Mouse (Mus musculus): ENCODE results near the gene Map4. TPM values are rescaled to one million over a fixed set of nuclear protein-coding genes. Genes with fewer than 3 reads are reported as not detected.

Map4 gene
- polyA plus RNA-seq, 1 experiment from 2014 or later = 64.9 TPM

DNA sequence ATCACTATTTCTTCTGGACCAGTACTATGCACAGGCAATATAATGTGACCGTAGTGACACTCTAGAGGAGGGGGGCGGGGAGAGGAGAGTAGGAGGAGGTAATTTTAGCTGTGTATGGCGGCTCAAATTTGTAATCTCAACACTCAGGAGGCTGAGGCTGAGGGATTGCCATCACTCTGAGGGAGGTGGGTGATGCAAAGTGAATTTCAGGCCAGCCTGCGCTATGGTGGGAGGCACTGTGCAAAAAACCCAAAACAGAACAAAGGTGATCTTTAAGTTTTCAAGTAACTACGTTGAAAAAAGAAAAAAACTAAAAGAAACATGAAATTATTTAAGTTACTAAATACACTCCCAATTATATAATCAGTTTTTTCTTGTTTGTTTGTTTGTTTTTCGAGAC, 508 bp upstream of the Map4 start:
- H3K36me3 ChIP-seq (ENCODE audit: control insufficient read depth, insufficient read depth, low read length) = no peaks in the 10 kb centered on the region
- H3K9ac ChIP-seq (ENCODE audit: low read depth, low read length) = peak overlapping the region; percentile 90; the same call in 1 of the 2 replicates
- H3K4me1 ChIP-seq (ENCODE audit: control insufficient read depth, insufficient read depth, low read length) = peaks cover 9% of the 10 kb centered on the region; the same call in 1 of the 2 replicates
- H3K4me3 ChIP-seq (ENCODE audit: low read depth, low read length) = peak overlapping the region; percentile 69
- peak overlapping the region; percentile 95 for H3K27ac ChIP-seq (ENCODE audit: low read depth, low read length)
- no peaks in the 10 kb centered on the region for H3K27me3 ChIP-seq (ENCODE audit: control insufficient read depth, insufficient read depth, low read length)
- H3K4me2 ChIP-seq = peak overlapping the region; percentile 78
- H3K9me3 ChIP-seq (replicated peaks; ENCODE audit: control insufficient read depth, low read length) = no peaks in the 10 kb centered on the region
- no peak for ATAC-seq (replicated peaks; ENCODE audit: insufficient number of reproducible peaks, low FRiP score, low TSS enrichment)
- WGBS (ENCODE audit: insufficient replicate concordance) = 66% methylated on average over 6 of the region's 6 CpGs

DNA sequence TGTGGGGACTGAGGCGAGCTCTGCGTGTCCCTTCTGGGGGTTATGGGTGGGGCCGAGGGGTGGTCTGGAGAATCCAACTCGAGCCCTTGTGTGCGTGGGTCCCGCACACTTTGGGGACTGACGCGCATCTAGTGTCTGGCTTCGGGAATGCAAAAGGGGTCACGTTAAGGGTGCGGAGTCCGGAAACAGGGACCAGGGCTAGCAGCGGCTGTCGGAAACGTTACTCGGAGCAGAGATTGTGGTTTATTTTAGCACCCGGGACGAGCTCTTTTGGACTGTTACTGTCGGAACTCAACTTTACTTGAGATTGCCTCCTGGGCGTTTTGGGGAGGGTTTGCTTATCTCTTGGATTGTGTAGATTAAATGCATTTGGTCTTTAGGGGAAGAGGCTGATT, 1.1 kb downstream of the Map4 start:
- no peak for ATAC-seq (replicated peaks; ENCODE audit: insufficient number of reproducible peaks, low FRiP score, low TSS enrichment)
- peak overlapping the region; percentile 95 for H3K27ac ChIP-seq (ENCODE audit: low read depth, low read length)
- H3K9ac ChIP-seq (ENCODE audit: low read depth, low read length) = peak overlapping the region; percentile 90
- peaks cover 9% of the 10 kb centered on the region; the same call in 1 of the 2 replicates for H3K4me1 ChIP-seq (ENCODE audit: control insufficient read depth, insufficient read depth, low read length)
- H3K27me3 ChIP-seq (ENCODE audit: control insufficient read depth, insufficient read depth, low read length) = no peaks in the 10 kb centered on the region
- peak overlapping the region; percentile 78 for H3K4me2 ChIP-seq
- no peaks in the 10 kb centered on the region for H3K36me3 ChIP-seq (ENCODE audit: control insufficient read depth, insufficient read depth, low read length)
- H3K4me3 ChIP-seq (ENCODE audit: low read depth, low read length) = peak overlapping the region; percentile 69
- H3K9me3 ChIP-seq (replicated peaks; ENCODE audit: control insufficient read depth, low read length) = no peaks in the 10 kb centered on the region
- WGBS (ENCODE audit: insufficient replicate concordance) = under 1% methylated on average over 20 of the region's 20 CpGs

- H3K27ac ChIP-seq (ENCODE audit: low read depth, low read length) = peak overlapping the region; percentile 95
- 2% methylated on average over 12 of the region's 12 CpGs for WGBS (ENCODE audit: insufficient replicate concordance)
- no peak for ATAC-seq (replicated peaks; ENCODE audit: insufficient number of reproducible peaks, low FRiP score, low TSS enrichment)
- H3K4me3 ChIP-seq (ENCODE audit: low read depth, low read length) = peak overlapping the region; percentile 69
- peak overlapping the region; percentile 90 for H3K9ac ChIP-seq (ENCODE audit: low read depth, low read length)
- H3K27me3 ChIP-seq (ENCODE audit: control insufficient read depth, insufficient read depth, low read length) = no peaks in the 10 kb centered on the region
- peak overlapping the region; percentile 78 for H3K4me2 ChIP-seq
- H3K9me3 ChIP-seq (replicated peaks; ENCODE audit: control insufficient read depth, low read length) = no peaks in the 10 kb centered on the region
- no peaks in the 10 kb centered on the region for H3K36me3 ChIP-seq (ENCODE audit: control insufficient read depth, insufficient read depth, low read length)
- H3K4me1 ChIP-seq (ENCODE audit: control insufficient read depth, insufficient read depth, low read length) = peaks cover 9% of the 10 kb centered on the region; the same call in 1 of the 2 replicates
Measured at GRCm38 (mm10) chr9:109932756-109933375, 1.6 kb downstream of the Map4 start.

DNA sequence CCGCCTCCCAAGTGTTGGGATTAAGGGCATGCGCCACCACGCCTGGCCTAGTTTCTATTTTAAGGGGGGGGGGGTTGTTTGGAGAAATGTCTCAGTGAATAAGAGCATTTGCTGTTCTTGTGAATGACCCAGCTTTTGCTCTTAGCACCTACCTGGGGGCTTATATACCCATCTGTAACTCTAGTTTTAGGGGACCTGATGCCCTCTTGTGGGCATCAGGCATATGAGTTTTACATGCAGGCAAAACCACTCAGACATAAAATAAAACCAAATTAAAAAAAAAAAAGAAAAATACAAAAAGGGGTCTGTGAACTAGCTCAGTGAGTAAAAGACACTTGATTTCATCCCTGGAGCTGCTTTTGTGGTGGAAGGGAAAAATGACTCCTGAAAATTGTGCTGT, 8.1 kb downstream of the Map4 start:
- Histone ChIP-seq H3K27ac (ENCODE audit: low read depth, low read length) (no peak overlapping the region), H3K9me3 (replicated peaks; ENCODE audit: control insufficient read depth, low read length) (no peaks in the 10 kb centered on the region), H3K4me2 (no peak overlapping the region), H3K4me3 (ENCODE audit: low read depth, low read length) (no peak overlapping the region), H3K4me1 (ENCODE audit: control insufficient read depth, insufficient read depth, low read length) (no peaks in the 10 kb centered on the region), H3K9ac (ENCODE audit: low read depth, low read length) (no peak overlapping the region), H3K36me3 (ENCODE audit: control insufficient read depth, insufficient read depth, low read length) (no peaks in the 10 kb centered on the region), H3K27me3 (ENCODE audit: control insufficient read depth, insufficient read depth, low read length) (no peaks in the 10 kb centered on the region)
- no peak for ATAC-seq (replicated peaks; ENCODE audit: insufficient number of reproducible peaks, low FRiP score, low TSS enrichment)
- 88% methylated on average over 3 of the region's 3 CpGs for WGBS (ENCODE audit: insufficient replicate concordance)

DNA sequence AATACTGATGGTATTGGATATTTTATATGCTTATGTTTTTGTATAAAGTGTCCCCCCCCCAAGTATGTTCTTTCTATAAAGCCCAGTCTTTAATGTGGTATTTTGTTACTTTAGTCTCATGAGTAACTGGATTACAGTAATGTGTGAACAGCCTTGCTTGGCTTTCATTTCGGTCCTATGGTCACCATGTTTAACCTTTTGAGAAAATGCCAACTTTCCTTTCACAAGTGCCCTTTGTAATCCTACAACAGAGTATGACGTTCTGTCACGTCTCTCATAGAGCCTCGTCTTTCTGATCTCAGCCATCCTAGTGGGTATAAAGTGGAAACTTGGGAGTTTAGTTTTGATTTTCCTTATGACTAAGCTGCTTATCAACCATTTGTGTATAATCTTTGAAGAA, 11.5 kb downstream of the Map4 start:
- no peaks in the 10 kb centered on the region for H3K9me3 ChIP-seq (replicated peaks; ENCODE audit: control insufficient read depth, low read length)
- 84% methylated on average over 4 of the region's 4 CpGs for WGBS (ENCODE audit: insufficient replicate concordance)
- no peak overlapping the region for H3K9ac ChIP-seq (ENCODE audit: low read depth, low read length)
- H3K27me3 ChIP-seq (ENCODE audit: control insufficient read depth, insufficient read depth, low read length) = no peaks in the 10 kb centered on the region
- ATAC-seq (replicated peaks; ENCODE audit: insufficient number of reproducible peaks, low FRiP score, low TSS enrichment) = no peak
- H3K27ac ChIP-seq (ENCODE audit: low read depth, low read length) = no peak overlapping the region
- H3K4me2 ChIP-seq = no peak overlapping the region
- no peak overlapping the region for H3K4me3 ChIP-seq (ENCODE audit: low read depth, low read length)
- H3K36me3 ChIP-seq (ENCODE audit: control insufficient read depth, insufficient read depth, low read length) = no peaks in the 10 kb centered on the region
- no peaks in the 10 kb centered on the region for H3K4me1 ChIP-seq (ENCODE audit: control insufficient read depth, insufficient read depth, low read length)

- ATAC-seq (replicated peaks; ENCODE audit: insufficient number of reproducible peaks, low FRiP score, low TSS enrichment) = no peak
- Histone ChIP-seq H3K36me3 (ENCODE audit: control insufficient read depth, insufficient read depth, low read length) (0 out of 2 replicates have a peak, but pooled peaks cover under 1% of the 10 kb centered on the region), H3K27ac (ENCODE audit: low read depth, low read length) (no peak overlapping the region), H3K9ac (ENCODE audit: low read depth, low read length) (no peak overlapping the region), H3K4me1 (ENCODE audit: control insufficient read depth, insufficient read depth, low read length) (peaks cover 3% of the 10 kb centered on the region; the same call in 1 of the 2 replicates), H3K27me3 (ENCODE audit: control insufficient read depth, insufficient read depth, low read length) (no peaks in the 10 kb centered on the region), H3K4me3 (ENCODE audit: low read depth, low read length) (no peak overlapping the region), H3K4me2 (no peak overlapping the region), H3K9me3 (replicated peaks; ENCODE audit: control insufficient read depth, low read length) (no peaks in the 10 kb centered on the region)
- 60% methylated on average over 2 of the region's 2 CpGs for WGBS (ENCODE audit: insufficient replicate concordance)
Measured at GRCm38 (mm10) chr9:109944712-109945111, 13.5 kb downstream of the Map4 start.

DNA sequence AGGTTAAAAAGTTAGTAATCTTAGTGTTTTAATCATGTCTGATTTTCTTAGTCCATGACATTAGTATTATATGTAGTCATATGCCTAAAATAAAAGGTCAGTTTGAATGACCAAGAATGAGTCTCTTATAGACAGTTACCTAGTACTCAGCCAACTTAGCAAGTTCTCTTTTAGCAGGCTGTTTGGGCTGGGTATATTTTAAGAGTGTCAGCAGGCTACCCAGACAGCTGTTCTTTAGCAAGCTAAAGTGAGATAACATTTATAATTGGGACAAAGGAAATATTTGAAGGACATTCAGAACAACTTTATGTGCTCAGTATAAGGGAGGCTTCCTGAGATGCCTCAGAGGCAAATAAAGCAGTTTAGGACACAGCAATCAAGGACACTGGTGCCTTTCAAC, 17.3 kb downstream of the Map4 start:
- Histone ChIP-seq H3K9ac (ENCODE audit: low read depth, low read length) (no peak overlapping the region), H3K27me3 (ENCODE audit: control insufficient read depth, insufficient read depth, low read length) (no peaks in the 10 kb centered on the region), H3K4me1 (ENCODE audit: control insufficient read depth, insufficient read depth, low read length) (peaks cover 9% of the 10 kb centered on the region; the same call in 1 of the 2 replicates), H3K36me3 (ENCODE audit: control insufficient read depth, insufficient read depth, low read length) (0 out of 2 replicates have a peak, but pooled peaks cover 2% of the 10 kb centered on the region), H3K27ac (ENCODE audit: low read depth, low read length) (peak overlapping the region; percentile 62; the same call in 1 of the 2 replicates), H3K4me3 (ENCODE audit: low read depth, low read length) (no peak overlapping the region), H3K9me3 (replicated peaks; ENCODE audit: control insufficient read depth, low read length) (no peaks in the 10 kb centered on the region), H3K4me2 (peak overlapping the region; percentile 8; the same call in 1 of the 2 replicates)
- ATAC-seq (replicated peaks; ENCODE audit: insufficient number of reproducible peaks, low FRiP score, low TSS enrichment) = no peak

- Histone ChIP-seq H3K27ac (ENCODE audit: low read depth, low read length) (no peak overlapping the region), H3K36me3 (ENCODE audit: control insufficient read depth, insufficient read depth, low read length) (0 out of 2 replicates have a peak, but pooled peaks cover 2% of the 10 kb centered on the region), H3K4me1 (ENCODE audit: control insufficient read depth, insufficient read depth, low read length) (peaks cover 9% of the 10 kb centered on the region; the same call in 1 of the 2 replicates), H3K9me3 (replicated peaks; ENCODE audit: control insufficient read depth, low read length) (no peaks in the 10 kb centered on the region), H3K27me3 (ENCODE audit: control insufficient read depth, insufficient read depth, low read length) (no peaks in the 10 kb centered on the region), H3K4me2 (no peak overlapping the region), H3K9ac (ENCODE audit: low read depth, low read length) (no peak overlapping the region), H3K4me3 (ENCODE audit: low read depth, low read length) (no peak overlapping the region)
- ATAC-seq (replicated peaks; ENCODE audit: insufficient number of reproducible peaks, low FRiP score, low TSS enrichment) = no peak
- 90% methylated on average over 4 of the region's 4 CpGs for WGBS (ENCODE audit: insufficient replicate concordance)
Measured at GRCm38 (mm10) chr9:109949801-109950200, 18.5 kb downstream of the Map4 start.

DNA sequence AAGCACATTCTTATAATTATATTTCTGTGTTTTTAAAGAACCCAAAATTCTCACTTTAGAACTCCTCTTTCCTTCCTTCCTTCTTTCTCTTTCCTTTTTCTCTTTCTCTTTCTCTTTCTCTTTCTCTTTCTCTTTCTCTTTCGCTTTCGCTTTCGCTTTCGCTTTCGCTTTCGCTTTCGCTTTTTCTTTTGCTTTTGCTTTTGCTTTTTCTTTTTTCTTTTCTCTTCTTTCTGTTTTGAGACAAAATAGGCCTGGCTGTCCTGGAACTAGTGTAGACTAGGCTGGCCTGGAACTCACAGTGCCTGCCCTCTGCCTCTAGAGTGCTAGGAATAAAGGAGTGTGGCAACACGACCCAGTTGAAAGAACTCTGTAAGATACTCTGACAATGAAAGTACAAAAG, 22.3 kb downstream of the Map4 start:
- Histone ChIP-seq H3K27ac (ENCODE audit: low read depth, low read length) (no peak overlapping the region), H3K36me3 (ENCODE audit: control insufficient read depth, insufficient read depth, low read length) (0 out of 2 replicates have a peak, but pooled peaks cover 2% of the 10 kb centered on the region), H3K4me1 (ENCODE audit: control insufficient read depth, insufficient read depth, low read length) (peaks cover 9% of the 10 kb centered on the region; the same call in 1 of the 2 replicates), H3K4me3 (ENCODE audit: low read depth, low read length) (no peak overlapping the region), H3K4me2 (no peak overlapping the region), H3K9ac (ENCODE audit: low read depth, low read length) (no peak overlapping the region), H3K27me3 (ENCODE audit: control insufficient read depth, insufficient read depth, low read length) (no peaks in the 10 kb centered on the region), H3K9me3 (replicated peaks; ENCODE audit: control insufficient read depth, low read length) (no peaks in the 10 kb centered on the region)
- ATAC-seq (replicated peaks; ENCODE audit: insufficient number of reproducible peaks, low FRiP score, low TSS enrichment) = no peak
- WGBS (ENCODE audit: insufficient replicate concordance) = 85% methylated on average over 8 of the region's 8 CpGs

Data from heart, embryonic 11.5 days (tissue).